Mouse (Mus musculus) heart, postnatal 0 days (tissue): ENCODE results near the gene Pax5.

ENCODE experiments used
- CTCF ChIP-seq: IDR thresholded peaks from 2 replicates; pipeline ENCODE4 v1.5.1; 2016; ENCODE audit warnings: antibody characterized with exemption, control low read depth, low read depth
- EP300 ChIP-seq: IDR thresholded peaks from 2 replicates; pipeline ENCODE4 v1.6.1; 2016; ENCODE audit warnings: antibody characterized with exemption, low read depth

DNA sequence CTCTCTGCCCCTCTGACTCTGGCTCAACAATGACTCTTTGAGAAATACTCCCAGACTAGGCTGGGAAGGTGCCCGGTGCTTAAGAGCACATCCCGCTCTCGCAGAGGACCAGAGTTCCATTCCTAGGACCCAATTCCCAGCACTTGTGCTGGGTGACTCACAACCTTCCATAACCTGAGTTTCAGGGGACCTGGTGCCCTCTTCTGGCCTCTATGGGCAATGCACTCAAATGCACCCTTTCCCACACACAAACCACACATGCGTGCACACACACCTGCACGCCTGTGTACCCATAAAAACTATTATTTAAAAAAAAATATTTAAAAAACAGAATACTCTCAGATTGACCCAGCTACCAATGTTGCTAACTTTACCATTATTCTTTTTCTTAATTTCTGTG is 90.0 kb downstream of the Pax5 start:
- TF ChIP-seq EP300 (no peak), CTCF (no peak)
